Mouse (Mus musculus) adrenal gland, postnatal 25 days (tissue): Measurements from ENCODE around the gene Nlrp3. TPM values are rescaled to one million over a fixed set of nuclear protein-coding genes. Genes with fewer than 3 reads are reported as not detected.
A peak's percentile ranks its signal among the peaks of the same experiment; 100 is the strongest.

ENCODE experiments used
- DNase-seq: peaks from one replicate; pipeline ENCODE4 v3.0.0; 2021; ENCODE audit warnings: mixed read lengths
- long read RNA-seq: library from polyadenylated mRNA; stranded (forward); transcript quantifications from one replicate; pipeline ENCODE4 v2.0.0, GENCODE M21; 2021
- total RNA-seq: library from RNA; stranded (reverse); gene quantifications from 2 replicates; pipeline ENCODE4 v1.2.3, GENCODE M21; 2021

The Nlrp3 gene
- total RNA-seq, result 0.48 and 0.55 TPM in 2 replicates
- long read RNA-seq, result 0 reads

DNA sequence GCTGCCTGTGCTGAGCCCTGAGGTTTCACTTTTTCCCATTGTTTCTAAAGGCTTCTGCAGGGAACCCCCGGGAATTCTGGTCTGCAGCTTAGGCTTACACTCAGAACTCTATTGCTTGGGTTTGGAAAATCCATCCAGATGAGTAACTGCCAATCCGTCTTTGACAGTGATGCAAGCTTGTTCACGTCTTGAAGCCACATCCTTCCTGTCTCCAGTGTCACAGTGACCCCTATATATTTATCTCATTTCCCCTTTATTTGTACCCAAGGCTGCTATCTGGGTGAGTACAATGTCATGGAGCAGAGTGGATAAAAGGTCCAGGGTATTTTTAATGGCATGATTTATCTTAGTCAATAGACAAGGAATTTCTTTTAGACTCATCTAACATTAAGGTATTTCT lies at the start of gene Nlrp3:
TSS of gene Nlrp3 (plus strand) at position 245 of the 400 bp plus-strand sequence.
- DNase-seq, result no peak

DNA sequence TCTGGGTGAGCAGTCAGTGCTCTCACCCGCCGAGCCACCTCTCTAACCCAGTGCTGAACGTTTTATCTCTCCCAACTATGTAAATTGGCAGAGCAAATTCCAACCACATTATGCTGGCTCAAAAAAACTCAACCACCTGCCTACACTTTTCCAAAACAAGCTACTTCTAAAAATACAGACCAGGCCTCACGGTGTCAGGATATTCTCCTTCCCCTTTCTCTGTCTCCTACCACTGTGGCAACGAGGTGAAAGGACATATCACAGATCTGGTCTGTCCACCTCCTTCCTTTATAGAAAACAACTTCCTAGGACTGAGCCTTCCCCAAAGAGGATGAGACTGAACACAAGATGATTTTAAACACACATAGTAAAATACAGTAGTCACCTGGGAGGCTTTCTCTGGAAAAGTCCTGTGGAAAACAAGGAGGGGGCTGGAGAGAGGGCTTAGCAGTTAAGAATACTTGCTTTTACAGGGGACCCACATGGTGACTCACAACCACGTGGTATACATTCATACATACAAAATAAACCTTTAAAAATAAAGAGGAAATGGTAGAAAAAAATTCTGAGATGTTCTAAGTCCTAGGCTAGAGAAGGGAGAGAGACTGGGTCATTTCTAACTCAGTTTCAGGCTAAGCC lies 44.6 kb upstream of the Nlrp3 start:
- DNase-seq, result no peak

DNA sequence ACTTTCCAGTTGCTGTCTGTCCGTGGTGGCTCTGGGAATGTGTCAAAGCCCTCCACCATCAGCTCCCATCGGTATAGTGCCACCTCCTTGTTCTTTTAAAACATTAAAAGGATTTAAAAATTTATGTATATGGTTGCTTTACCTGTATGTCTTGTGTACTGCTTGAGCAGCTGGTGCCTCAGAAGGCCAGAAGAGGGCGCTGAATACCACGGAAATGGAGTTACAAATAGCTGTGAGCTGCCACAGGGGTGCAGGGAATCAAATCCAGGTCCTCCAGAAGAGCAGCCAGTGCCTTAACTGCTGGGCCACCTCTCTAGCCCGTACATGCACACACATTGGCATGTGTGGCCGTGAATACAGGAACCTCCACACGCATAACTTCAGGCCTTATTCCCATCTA lies 43.6 kb upstream of the Nlrp3 start:
- DNase-seq, result no peak

DNA sequence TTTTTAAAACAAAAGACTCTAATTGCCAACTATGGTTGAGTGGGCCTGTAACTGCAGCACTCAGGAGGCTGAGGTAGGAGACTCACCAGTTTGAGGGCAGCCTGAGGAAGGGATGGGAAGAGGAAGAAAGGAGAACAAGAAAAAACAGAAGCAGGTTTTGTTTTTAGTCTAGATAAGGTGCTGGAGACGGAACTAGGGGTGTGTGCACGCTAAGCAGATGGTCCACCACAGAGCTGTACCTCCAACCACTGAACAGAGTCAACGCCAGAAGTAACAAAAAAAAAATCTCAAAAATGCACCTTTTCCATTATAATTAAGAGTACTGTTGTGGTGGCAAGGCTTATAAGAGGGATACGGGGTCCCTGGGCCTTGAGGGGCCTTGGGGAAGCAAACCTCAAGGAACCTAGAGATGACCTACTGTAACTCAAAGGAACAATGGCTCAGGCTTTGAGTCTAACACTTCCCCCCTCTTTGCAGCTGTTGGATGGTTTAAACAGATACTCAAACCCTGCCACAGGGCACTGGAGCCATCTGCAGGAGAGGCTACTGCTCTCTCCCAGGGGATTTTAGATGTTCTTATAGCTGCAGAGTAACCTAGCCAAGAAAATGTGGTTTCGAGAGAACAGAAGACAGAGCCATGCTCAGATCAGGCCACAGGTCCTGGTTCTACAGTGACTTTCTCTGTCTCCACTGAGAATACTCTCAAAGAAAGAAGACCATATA lies 39.2 kb upstream of the Nlrp3 start:
- DNase-seq, result no peak

DNA sequence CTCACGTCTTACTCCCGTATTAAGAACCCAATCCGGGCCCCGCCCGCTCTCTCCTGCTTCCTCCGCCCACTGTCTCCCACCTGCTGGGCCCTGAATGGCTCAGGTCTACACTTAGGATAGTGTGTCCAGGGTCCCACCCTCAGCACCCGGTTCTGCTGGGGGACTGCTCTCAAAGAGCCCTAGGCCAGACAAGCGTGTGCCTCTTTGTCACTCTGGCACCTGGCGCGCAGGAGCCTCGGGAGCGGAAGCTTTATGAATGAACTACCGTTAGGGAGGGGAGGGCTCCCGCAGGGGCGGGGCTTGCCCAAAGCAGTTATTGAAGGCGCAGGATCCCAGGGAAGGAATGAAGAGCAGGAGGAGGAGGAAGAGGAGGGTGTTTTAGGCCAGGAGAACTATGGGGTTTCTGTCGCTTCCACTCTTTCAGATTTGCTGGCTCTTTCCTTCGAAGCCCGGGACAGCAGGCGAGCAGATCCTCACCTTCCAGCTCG lies 36.0 kb upstream of the Nlrp3 start:
- peak; percentile 60 for DNase-seq

DNA sequence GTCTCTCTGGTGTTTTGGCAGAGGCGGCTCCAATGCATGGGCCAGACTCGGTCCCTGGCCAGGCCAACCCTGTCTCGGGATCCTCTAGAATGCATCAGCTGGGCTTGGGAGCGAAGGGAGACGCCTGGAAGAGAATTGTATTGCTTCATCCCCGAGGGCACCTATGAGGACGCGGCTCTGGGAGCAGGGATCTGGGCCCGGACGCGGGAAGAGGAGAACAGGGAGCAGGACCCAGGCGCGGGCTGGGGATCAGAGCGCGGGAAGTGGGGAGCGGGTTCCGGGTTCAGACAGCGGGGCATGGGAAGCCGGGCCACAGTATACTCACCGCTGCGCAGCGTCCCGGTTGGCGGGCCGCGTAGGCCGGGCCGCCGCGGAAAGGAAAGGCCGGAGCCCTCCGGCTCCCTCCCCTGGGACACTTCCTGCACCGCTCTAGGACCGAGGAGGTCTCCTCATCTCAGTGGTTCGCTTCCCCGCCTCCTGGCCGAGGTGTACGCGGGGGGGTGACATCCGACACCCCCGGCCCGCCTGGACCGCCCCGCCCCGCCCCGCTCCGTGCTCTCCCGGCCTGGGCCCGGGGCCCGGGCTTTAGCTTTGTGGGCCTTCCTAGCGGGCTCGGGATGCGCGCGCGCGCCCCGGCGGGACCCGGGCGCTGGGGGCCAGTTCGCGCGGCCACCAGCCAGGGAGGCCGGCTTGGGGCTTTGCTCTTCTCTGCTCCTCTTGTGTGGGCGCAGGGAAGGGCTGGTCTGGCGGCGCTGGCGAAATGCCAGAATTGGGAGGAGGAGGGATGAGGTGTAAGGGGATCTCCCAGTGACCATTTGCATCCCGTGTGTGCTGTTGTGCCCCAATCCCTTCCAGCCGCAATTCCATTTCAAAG lies 35.3 kb upstream of the Nlrp3 start:
- peak; percentile 86 for DNase-seq

DNA sequence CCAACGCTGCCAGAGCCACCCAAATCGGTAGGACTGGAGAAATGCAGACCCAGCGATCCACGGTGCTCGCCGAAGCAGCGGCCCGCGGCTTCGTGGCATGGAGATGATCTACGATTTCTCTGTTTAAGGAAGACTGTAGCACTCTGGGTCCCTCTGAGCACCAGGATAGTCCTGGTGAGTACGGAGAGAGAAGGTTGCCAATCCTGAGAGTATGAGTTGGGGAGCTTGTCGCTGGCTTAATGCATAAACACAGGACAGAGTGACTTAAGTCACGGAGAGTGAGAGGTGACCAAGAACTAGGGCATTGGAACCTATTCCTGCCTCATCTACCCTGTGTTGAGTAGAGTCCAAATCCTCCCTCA lies 34.7 kb upstream of the Nlrp3 start:
- no peak for DNase-seq

DNA sequence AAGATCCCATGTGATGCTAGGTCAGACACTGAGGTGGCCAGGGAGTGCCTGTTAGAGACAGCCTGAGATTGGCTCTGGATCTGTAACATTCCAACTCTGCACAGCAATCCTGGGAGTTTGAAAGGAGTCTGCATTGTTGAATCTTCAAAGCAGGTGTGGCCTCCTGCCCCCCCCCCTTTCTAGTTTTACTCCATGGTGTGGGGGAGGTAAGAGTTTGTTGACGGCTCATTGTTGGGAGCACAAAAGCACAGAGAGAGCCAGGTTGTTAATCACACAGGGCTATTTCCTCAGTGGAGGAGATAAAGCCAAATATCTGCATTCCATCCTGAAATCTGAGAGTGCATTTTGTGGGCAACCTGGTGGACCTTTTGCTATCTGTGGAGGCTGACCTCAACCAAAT lies 29.8 kb upstream of the Nlrp3 start:
- DNase-seq, result no peak

DNA sequence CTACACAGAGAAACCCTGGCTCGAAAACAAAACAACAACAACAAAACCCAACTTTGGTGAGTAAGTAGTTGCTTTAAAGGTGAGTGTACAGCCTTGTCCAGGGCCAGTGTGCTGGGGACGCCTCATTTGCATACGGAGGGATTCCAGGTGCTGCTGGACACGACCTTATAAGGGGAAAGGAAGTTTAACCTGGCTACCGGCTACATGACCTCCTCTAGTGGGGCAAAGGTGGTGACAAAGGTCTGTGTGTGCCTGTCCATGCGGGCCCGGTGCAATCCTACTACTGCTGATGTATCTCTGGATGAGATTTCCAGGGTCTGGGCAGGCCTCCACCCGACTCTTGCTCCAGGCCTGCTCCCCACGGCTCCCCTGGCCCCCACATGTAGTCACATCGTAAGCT lies 28.6 kb upstream of the Nlrp3 start:
- DNase-seq, result no peak

DNA sequence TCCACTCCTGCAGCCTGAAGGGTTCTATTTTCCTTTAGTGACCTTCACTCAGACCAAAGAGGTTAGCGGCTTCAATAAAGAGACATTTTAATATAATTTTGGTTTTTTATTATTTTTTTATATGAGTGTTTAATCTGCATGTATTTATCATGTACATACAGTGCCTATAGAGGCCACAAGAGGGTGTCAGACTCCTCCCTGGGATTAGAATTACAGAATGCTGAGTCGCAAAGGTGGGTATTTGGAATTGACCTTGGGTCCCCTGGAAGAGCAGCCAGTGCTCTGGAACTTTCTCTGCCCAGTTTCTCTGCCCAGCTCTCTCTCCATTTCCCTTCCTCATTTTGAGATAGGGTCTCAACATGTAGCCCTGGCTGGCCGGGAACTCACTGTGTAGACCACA lies 27.8 kb upstream of the Nlrp3 start:
- no peak for DNase-seq

DNA sequence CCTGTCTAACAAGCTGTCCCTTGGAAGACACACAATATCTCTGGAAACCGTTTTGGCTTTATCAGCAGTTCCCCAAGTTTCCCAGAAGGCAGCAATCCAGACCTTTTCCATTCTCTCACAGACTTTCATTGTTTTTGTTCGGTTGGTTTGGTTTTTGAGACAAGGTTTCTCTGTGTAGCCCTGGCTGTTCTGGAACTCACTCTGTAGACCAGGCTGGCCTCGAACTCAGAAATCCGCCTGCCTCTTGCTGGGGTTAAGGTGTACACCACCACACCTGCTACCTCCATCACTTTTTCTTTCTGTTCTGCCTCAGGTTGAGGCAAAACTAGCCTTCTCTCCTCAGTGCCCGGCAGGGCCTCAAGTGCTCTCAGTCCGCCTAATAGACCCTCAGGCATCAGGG lies 27.0 kb upstream of the Nlrp3 start:
- no peak for DNase-seq

DNA sequence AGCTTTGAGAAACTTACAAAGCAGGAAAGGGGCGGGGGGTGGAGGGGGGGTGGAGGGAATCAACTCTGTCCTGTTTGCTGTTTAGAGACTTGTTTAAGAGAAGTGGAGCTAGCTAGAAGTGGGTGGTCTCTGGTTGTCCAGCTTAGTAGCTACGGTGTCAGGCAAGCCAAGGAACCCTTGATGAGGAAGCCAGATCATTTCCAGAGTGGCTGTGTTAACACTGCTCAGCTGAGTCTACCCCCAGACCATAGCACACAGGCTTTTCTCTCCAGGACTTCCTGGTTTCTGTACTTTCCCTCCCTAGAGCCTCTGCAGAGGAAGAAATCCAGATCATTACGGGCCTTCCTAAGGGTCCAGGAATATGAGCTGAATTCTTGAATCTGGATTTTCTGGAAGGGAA lies 26.6 kb upstream of the Nlrp3 start:
- DNase-seq, result no peak

DNA sequence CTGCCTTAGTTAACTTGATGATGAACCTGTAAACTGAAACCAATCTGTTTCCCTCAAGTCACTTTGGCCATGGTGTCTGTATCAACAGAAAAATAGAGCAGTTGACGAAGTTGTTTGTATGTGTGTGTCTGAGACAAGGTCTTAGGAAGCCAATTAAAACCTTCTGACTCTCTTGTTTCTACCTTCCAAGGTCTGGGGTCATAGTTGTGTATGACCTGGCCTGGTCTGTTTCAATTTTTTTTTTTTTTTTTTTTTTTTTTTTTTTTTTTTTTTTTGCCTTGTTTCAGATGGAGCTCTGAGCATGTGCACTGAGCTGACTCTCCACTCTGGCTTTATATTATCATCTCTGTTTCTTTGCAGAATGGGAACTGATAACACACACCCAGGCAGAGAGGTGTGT lies 23.9 kb upstream of the Nlrp3 start:
- DNase-seq, result no peak

DNA sequence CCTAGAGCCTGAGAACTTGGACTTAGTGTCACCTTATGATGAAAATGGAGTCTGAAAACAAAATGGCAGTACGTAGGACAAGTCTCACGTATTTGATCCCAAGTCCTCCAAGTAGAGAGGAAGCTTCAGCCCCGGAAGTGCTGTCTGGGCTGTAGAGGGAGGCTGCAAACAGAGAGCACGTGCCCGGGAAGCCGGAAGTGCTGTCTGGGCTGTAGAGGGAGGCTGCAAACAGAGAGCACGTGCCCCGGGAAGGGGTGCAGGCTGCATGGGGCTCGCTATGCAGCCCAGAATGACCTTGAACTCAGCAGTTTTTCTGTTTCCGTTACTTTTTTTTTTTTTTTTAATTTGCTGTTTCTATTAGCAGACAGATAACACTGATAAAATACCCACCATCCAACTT lies 23.1 kb upstream of the Nlrp3 start:
- DNase-seq, result no peak

DNA sequence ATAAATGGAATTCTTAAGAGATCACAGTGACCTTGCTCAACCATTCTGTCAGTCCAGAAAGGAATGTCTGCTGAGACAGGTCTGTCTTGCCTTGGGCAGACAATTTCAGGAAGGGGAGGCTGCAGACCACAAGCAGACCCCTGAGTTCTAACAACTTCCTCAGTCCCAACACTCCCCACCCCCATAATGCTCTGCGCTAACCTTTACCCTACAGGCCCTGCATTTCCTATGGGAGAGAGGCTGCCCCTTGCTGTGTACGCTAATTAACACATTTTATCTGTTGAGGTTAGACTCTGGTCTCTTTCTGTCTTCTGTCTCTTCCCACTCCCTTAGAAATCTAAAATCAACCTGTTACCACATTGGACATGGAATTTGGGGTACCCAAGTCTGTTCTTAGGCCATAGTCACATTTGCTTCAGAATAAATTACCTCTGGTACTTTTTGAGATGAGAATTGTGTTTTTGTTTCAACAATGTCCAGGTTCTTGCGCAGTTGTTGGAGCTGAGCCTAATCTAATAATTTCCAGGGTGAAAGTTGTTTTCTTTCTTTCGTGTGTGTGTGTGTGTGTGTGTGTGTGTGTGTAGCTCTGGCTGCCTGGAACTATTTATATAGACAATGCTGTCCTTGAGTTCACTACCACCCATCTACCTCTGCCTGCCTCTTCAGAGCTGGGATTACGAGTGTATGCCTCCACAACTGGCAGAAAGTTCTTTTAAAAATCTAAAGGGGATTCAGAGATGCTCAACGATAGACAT lies 21.4 kb upstream of the Nlrp3 start:
- DNase-seq, result no peak

DNA sequence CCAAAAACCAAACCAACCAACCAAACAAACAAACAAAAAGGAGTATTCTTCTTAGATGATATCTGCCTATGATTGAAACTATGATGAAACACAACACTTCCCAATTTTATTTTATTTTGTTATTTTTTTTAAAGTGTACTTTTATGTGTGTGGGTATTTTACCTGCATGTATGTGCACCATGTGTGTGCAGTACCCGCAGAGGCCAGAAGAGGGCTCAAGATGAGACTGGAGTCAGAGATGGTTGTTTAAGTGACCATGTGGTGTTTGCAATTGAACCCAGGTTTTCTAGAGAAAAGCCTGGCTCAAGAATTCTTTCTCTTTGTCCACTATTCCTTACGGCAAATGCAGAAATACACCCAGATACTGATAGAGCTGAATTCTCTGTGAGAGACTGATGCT lies 17.2 kb upstream of the Nlrp3 start:
- no peak for DNase-seq

DNA sequence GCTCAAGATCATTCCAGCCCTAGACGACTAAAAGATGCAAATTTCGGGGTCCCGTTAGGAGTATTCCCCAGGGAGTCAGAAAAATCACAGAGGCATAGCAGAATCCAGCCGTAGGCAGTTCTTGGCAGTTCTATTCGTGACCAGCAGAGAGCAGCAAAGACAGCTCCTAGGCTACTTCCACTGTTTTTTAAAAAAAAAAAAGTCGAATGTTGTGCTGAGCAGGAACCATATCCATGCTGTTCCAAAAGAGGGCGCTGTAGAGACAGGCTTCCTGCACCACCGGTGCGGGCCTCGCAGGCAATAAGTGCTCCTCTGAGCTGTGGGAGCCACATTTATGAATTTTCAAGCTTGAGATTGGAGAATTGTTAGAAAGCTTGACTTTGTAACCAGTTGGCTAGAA lies 16.1 kb upstream of the Nlrp3 start:
- peak; percentile 54 for DNase-seq

DNA sequence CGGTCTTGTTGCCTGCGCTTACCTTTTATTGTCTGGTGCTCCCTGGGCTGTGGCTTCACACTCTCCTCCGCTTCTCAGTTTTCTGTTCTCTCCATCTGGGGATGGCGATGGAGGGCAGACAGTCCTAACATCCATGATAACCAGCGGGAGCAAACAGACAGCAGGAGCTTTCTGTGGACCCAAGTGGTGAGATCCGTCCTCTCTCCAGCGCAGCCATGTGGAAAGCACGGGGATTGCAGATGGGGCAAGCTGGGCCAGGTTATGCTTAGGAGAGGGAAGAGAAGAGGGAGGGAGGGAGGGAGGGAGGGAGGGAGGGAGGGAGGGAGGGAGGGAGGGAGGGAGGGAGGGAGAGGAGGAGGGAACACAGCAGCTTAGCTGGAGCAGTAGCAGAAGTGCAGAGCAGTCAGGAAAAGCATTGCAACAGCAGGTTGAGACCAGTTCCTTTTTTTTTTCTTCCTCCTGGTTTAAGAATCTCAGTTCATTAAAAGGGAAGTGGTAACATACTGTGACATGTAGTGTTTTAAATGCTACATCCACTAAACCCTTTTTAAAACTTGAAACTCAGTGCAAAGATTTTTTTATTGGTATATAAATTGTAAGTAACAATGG lies 14.8 kb upstream of the Nlrp3 start, which contains the start of gene Zkscan17:
TSS of gene Zkscan17 (minus strand) at position 280 of the 609 bp plus-strand sequence.
- DNase-seq, result peak; percentile 24

DNA sequence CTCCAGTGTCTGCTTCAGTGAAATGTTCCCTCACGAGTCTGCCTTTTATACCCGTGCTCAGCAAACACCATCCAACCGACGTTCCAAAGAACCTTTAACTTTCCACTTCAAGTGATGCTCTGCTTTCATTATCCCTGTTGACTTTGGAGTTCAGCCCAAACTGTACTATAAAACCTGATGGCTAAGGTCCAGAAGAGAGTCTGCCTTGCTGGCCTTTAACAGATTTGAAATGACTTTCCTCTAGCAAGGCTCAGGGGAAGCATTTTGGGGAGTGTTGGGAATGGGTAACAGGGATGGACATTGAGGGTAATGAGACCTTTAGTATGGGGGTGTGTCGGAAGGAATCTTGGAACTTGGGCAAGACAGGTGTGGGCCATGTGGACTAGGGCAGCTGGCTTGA lies 11.1 kb upstream of the Nlrp3 start:
- no peak for DNase-seq

DNA sequence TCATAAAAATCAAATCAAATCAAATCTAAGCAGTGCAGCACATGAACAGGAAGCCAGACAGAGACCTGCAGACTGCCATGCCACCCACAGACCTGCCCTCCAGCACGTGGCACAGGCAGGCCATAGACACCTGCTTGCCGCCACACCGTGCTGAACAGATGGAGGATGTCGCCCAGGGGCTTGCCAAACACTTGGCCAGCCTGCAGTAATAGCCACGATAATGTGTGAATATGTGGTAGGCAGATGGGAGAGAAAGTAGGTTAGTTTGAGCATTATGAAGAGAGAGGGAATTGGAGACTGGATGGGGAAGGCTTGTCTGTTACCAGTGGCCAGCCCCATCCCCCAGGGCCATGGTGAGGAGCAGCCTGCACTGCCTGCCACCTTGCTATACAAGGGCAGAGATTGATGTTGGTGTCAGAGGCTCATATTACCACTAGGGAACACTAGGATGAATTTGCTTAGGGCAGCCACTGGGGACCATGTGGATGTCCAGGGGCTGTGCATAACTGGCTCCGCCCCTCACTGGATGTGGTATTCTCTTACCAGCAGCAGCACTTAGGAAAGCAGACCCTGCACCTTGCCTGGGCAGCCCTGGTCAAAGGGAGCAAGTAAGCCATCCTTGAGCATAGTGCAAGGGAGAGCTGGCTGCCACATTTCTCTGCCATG lies 10.4 kb upstream of the Nlrp3 start:
- DNase-seq, result no peak

DNA sequence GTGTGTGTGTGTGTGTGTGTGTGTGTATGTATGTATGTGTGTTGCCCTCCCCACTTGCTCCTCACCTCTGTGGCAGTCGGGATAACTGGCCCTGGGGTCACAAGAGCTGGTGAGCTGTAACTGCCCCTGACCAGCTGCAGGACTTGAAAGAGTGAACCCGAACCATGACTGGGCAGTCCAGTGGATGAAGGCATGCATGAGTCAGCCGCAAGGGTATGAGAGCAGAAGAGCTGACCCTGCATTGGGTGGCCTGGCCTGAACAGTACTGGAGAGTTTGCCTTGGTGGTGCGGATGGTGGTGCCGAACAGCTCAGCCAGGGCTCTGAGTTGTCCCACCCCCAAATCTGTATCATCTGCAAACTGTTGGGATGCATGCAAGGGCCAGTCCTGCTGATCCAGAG lies 9.8 kb upstream of the Nlrp3 start:
- no peak for DNase-seq
